Mouse (Mus musculus) midbrain, postnatal 0 days (tissue): Measurements from ENCODE around the gene Rps19. TPM values are rescaled to one million over a fixed set of nuclear protein-coding genes. Genes with fewer than 3 reads are reported as not detected.

Experiments
- ATAC-seq: fragments of 200-750 bp; cut with Nextera tagmentation; 2 replicates; pipeline ENCODE4 v1.8.0; 2017; ENCODE audit warnings: moderate number of reproducible peaks, mild to moderate bottlenecking, moderate TSS enrichment, moderate library complexity; ENCODE audit not compliant: low FRiP score
- DNase-seq: peaks from one replicate; pipeline ENCODE4 v3.0.0-alpha.2; 2015; ENCODE audit warnings: low spot score
- H3K27ac ChIP-seq: fragments of 300-500 bp; sonication (generic); 2 replicates; pipeline ENCODE4 v1.5.1; 2014; ENCODE audit warnings: low read depth, mild to moderate bottlenecking, low read length, mixed read lengths
- H3K27me3 ChIP-seq: fragments of 300-500 bp; sonication (generic); 2 replicates; pipeline ENCODE4 v1.6.1; 2014; ENCODE audit warnings: low read length, control low read depth, mixed read lengths; ENCODE audit not compliant: insufficient read depth
- H3K36me3 ChIP-seq: fragments of 300-500 bp; sonication (generic); 2 replicates; pipeline ENCODE4 v1.6.1; 2014; ENCODE audit warnings: low read length, control low read depth, mixed read lengths; ENCODE audit not compliant: insufficient read depth
- H3K4me1 ChIP-seq: fragments of 300-500 bp; sonication (generic); 2 replicates; pipeline ENCODE4 v1.6.1; 2014; ENCODE audit warnings: mild to moderate bottlenecking, control low read depth, antibody characterized with exemption, low read length, mixed read lengths; ENCODE audit not compliant: insufficient read depth
- H3K4me2 ChIP-seq: fragments of 300-500 bp; sonication (generic); 2 replicates; pipeline ENCODE4 v1.6.1; 2014; ENCODE audit warnings: low read depth, mild to moderate bottlenecking, low read length, mixed read lengths; ENCODE audit not compliant: poor library complexity, severe bottlenecking
- H3K4me3 ChIP-seq: fragments of 300-500 bp; sonication (generic); 2 replicates; pipeline ENCODE4 v1.5.1; 2014; ENCODE audit warnings: low read depth, mild to moderate bottlenecking, low read length, moderate library complexity
- H3K9ac ChIP-seq: fragments of 300-500 bp; sonication (generic); replicated peaks from 2 replicates; pipeline ENCODE4 v1.6.1; 2014; ENCODE audit warnings: mild to moderate bottlenecking, low read length, moderate library complexity, mixed read lengths; ENCODE audit not compliant: poor library complexity, severe bottlenecking
- H3K9me3 ChIP-seq: fragments of 300-500 bp; sonication (generic); 2 replicates; pipeline ENCODE4 v1.6.1; 2016; ENCODE audit warnings: low read length, control low read depth
- CTCF ChIP-seq: IDR thresholded peaks from 2 replicates; pipeline ENCODE4 v1.5.1; 2016; ENCODE audit warnings: antibody characterized with exemption, mild to moderate bottlenecking
- WGBS: fragments of 180-500 bp; shearing (Covaris S2); extraction: QIAGEN DNeasy Blood & Tissue Kit; methylation state at CpG from one replicate; pipeline ENCODE4 v1.1.7; 2014; 5-methylcytosine and 5-hydroxymethylcytosine counted together
- polyA plus RNA-seq: library from polyadenylated mRNA; unstranded; fragments of >200 nt; fragmentation: Nextera tagmentation; extraction: Ambion mirVana; gene quantifications from 2 replicates; pipeline ENCODE4 v1.2.1, GENCODE M21; 2015
- total RNA-seq: library from RNA; depleted of rRNA; stranded (reverse); fragments of >200 nt; gene quantifications from 2 replicates; pipeline ENCODE4 v1.2.3, GENCODE M21; 2014

Rps19 gene
- total and polyA plus RNA-seq, 2 experiments from 2014 or later = 364 to 1,202 TPM

GRCm38 (mm10) chr7:24852557-24853232 lies 31.5 kb upstream of the Rps19 start:
- Histone ChIP-seq H3K36me3 (no peaks in the 10 kb centered on the region), H3K27ac (no peak overlapping the region), H3K27me3 (no peaks in the 10 kb centered on the region), H3K4me3 (no peak overlapping the region), H3K4me2 (no peak overlapping the region), H3K9me3 (no peaks in the 10 kb centered on the region), H3K4me1 (no peaks in the 10 kb centered on the region), H3K9ac (no peak overlapping the region)
- no peak for TF ChIP-seq CTCF
- DNase-seq = no peak
- 73% methylated on average over 8 of the region's 8 CpGs for WGBS
- no peak for ATAC-seq

GRCm38 (mm10) chr7:24853233-24853563 lies 31.0 kb upstream of the Rps19 start:
- Histone ChIP-seq H3K27ac (no peak overlapping the region), H3K4me2 (no peak overlapping the region), H3K36me3 (no peaks in the 10 kb centered on the region), H3K27me3 (no peaks in the 10 kb centered on the region), H3K4me1 (no peaks in the 10 kb centered on the region), H3K9ac (no peak overlapping the region), H3K4me3 (no peak overlapping the region), H3K9me3 (no peaks in the 10 kb centered on the region)
- no peak for TF ChIP-seq CTCF
- ATAC-seq (no peak), DNase-seq (no peak)

GRCm38 (mm10) chr7:24853695-24854094 lies 30.5 kb upstream of the Rps19 start:
- Histone ChIP-seq H3K9me3 (no peaks in the 10 kb centered on the region), H3K27ac (no peak overlapping the region), H3K4me2 (no peak overlapping the region), H3K4me3 (no peak overlapping the region), H3K36me3 (no peaks in the 10 kb centered on the region), H3K4me1 (no peaks in the 10 kb centered on the region), H3K27me3 (no peaks in the 10 kb centered on the region), H3K9ac (no peak overlapping the region)
- WGBS = 45% methylated on average over 7 of the region's 7 CpGs
- ATAC-seq (no peak), DNase-seq (no peak)
- no peak for TF ChIP-seq CTCF

- Histone ChIP-seq H3K4me1 (no peaks in the 10 kb centered on the region), H3K27ac (no peak overlapping the region), H3K9ac (no peak overlapping the region), H3K36me3 (no peaks in the 10 kb centered on the region), H3K27me3 (no peaks in the 10 kb centered on the region), H3K9me3 (no peaks in the 10 kb centered on the region), H3K4me2 (no peak overlapping the region), H3K4me3 (no peak overlapping the region)
- no peak for ATAC-seq
- DNase-seq = no peak
- TF ChIP-seq CTCF = no peak
- WGBS = 20% methylated on average over 6 of the region's 6 CpGs
Measured at GRCm38 (mm10) chr7:24856460-24857120, 27.6 kb upstream of the Rps19 start.

- H3K9ac ChIP-seq = no peak overlapping the region
- no peaks in the 10 kb centered on the region for H3K36me3 ChIP-seq
- H3K9me3 ChIP-seq = no peaks in the 10 kb centered on the region
- H3K4me2 ChIP-seq = no peak overlapping the region
- TF ChIP-seq CTCF = no peak
- DNase-seq (no peak), ATAC-seq (no peak)
- H3K27me3 ChIP-seq = no peaks in the 10 kb centered on the region
- no peak overlapping the region for H3K4me3 ChIP-seq
- 82% methylated on average over 5 of the region's 5 CpGs for WGBS
- no peaks in the 10 kb centered on the region for H3K4me1 ChIP-seq
- H3K27ac ChIP-seq = no peak overlapping the region
Measured at GRCm38 (mm10) chr7:24859234-24859633, 24.9 kb upstream of the Rps19 start.

GRCm38 (mm10) chr7:24861913-24862312 lies 22.3 kb upstream of the Rps19 start, which contains the start of gene Gm9844:
Gene Gm9844, plus strand, starts transcription at chr7:24862213.
- no peaks in the 10 kb centered on the region for H3K36me3 ChIP-seq
- H3K4me1 ChIP-seq = no peaks in the 10 kb centered on the region
- no peak within 1 kb of the TSS for H3K27ac ChIP-seq
- H3K4me3 ChIP-seq = no peak within 1 kb of the TSS
- H3K9ac ChIP-seq = no peak within 1 kb of the TSS
- ATAC-seq (no peak), DNase-seq (no peak)
- no peak within 1 kb of the TSS for H3K4me2 ChIP-seq
- TF ChIP-seq CTCF = no peak
- H3K27me3 ChIP-seq = no peaks in the 10 kb centered on the region
- WGBS = 90% methylated on average over 7 of the region's 7 CpGs
- H3K9me3 ChIP-seq = no peaks in the 10 kb centered on the region
